Mouse (Mus musculus): ENCODE data around the gene Gm20441. TPM values are rescaled to one million over a fixed set of nuclear protein-coding genes. Genes with fewer than 3 reads are reported as not detected.

The Gm20441 gene
- polyA plus RNA-seq (2021; fragmentation: Nextera tagmentation): not detected in 2 replicates
- long read RNA-seq, experiment 1, partial matches to known transcripts: 2 of 2 reads
- long read RNA-seq, experiment 1, other reads (novel, unspliced or antisense): 0 of 2 reads
- long read RNA-seq, experiment 2: 0 reads

DNA sequence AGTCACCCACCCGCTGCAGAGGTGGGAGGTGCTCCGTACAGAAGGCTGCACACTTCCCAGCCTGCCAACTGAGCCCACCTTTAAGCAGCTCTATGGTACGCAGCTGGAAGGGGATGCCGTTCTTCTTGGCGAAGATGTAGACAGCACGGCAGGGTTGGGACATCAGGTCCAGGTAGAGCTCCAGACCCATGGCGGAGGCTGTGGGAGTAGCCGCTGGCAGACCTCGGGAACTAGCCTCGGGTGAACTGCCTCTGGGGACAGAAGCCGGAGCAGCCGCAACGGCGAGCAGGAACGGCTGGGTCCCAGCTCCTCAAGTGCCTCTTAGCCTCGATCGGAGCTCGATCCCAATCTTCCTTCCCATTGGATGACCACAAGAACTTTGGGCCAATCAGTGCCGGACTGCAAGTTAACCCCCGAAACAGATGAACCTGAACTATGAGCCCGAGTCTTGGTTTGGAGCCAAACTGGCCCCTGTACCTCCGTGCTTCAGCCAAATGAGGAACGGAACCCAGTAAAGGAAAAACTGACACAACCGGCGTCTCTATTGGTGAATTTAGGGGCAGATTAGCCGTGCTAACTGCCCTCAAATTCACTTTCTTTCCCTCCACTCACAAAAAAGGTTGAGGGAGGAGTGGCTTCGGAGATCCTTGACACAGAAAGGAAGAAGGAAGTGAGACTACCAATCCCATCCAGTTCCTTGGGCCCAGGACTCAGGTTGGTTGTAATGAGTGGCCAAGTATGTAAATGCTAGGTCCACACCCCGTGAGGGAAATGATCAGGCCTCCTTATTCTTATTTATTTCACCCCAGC lies at the start of gene Gm20441, which contains the start of gene Gstt3:
Gm20441 (minus strand) TSS at position 186 of the 810 bp plus-strand sequence.
Gstt3 (minus strand) TSS at position 646 of the 810 bp plus-strand sequence.

DNA sequence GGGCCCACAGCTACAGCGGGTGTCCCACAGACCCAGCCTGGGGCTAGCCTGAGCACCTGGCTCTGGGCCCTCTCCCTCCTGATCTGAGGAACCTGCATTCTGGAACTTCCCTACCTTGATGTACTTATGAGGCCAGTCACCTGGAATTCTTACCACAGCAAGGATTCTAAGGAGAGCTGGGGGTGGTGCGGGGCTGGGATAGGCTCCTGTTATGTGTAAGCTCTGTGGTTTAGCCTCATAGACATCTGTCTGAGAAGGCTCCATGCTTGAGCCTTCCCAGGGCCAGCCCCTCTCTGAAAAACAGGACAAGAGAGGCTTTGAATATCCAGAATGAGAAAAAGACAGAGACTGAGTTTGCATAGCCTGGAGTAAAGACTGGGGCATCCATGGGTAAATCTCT lies 41.7 kb upstream of the Gm20441 start, which contains the start of gene Gstt4:
Gstt4 (minus strand) TSS at position 101 of the 400 bp plus-strand sequence.

DNA sequence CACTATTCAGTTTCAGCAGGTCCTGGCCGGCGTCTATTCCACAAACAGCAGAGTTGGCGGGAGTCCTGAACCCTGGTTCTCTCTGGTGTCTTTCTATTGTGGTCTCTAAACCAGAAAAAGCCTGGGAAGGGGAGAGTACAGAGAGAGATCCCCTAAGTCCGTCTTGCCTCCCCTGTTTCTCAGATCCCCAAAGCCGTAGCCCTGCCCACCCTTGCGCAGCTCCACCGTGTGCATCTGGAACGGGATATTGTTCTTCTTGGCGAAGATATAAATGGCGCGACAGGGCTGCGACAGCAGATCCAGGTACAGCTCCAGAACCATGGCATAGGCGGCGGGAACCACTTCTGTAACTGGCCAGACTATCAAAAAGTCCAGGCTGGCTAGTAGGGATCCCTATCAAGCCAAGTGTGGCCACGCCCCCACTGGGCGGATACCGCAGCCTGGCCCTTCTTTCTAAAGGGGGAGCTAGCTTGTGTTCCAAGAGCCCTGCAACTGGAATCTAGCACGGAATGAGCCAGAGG lies 17.5 kb upstream of the Gm20441 start, which contains the start of gene Gstt1:
Gstt1 (minus strand) TSS at position 409 of the 521 bp plus-strand sequence.

DNA sequence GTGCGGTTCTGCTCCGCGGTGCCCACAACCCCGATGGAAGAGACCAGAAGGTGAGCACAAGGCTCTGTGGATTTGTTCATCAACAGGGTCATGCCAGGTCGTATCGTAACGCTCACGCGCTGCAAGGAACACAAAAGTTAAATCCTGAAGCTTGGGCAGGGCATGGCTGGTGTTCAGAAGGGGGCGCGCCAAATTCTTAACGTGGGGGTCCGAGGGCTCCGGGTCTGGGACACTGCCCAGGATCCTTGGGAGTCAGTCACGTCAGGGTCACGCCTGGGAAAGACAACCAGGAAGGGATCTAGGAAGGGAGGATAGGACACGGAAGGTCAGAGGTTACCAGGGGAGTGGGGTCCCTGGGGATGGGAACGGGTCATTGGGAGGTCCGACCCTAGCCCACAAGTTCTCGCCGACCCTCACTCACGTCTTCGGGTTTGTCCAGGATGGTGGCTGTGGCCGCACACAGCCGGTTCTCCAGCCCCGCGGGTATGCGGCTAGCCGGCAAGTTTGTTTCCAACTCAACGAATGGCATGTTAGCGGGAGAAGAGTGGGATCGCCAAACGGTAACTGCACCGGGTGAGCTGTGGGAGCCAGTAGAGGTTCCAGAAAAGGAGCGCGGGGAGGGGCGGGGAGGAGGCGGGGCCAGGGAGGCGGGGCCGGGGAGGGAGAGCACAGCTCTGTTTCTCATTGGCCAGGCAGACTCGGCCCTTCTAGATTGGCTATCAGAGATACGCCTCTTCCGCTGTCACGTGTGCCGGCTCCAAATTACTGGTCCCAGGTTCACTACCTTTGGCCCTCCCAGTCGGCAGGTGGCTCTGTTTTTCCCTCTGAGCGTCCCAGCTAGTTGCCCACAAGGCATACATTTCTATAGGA lies 7.7 kb downstream of the Gm20441 start, which contains the start of gene Ddt:
Ddt (minus strand) TSS at position 620 of the 870 bp plus-strand sequence.

DNA sequence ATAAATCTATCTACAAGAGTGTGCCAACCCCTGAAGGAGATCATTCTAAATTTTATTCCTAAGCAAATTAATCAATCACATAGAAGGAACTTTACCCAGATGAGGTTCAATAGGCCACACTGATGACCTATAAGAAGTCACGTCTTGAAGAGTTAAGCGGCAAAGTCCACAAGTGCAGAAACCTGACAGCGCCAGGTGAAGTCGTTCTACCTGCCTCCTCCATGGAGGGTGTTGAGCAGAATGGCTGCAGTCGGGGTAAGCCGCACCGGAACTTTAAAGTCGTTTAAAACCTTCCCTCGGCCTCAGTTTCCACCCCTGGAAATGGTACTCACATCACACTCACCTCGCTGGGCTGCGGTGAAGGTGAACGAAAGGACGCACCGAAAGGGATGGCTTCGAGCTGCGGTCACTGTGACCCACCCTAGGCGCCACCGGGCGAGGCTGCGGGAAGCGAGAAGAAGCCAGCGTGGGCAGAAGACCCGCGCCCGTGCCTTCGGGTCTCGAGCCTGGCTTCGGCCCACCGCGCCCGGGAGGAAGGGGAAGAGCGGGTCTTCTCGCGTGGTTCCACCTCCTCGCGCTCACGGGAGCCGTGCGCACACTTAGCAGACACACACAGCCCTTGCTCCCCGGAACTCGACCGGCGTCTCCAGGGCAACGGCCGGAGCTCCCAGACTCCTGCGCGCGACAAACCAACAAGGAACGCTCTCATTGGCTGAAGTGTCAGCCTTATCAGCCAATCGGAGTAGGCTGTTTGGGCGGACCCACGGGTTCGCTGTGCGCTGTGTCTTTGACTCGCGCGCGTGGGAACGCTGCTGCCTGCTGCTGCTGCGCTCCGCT lies 16.9 kb downstream of the Gm20441 start, which contains the start of gene Cabin1:
Cabin1 (minus strand) TSS at position 660 of the 837 bp plus-strand sequence.

Other genes starting within 250 kb of the Gm20441 start
- 1.9 and 3.4 TPM in 2 replicates for gene Lrrc75b, start 220.6 kb downstream of the Gm20441 start, polyA plus RNA-seq (2021; fragmentation: Nextera tagmentation)
- gene Ggt1, start 219.3 kb downstream of the Gm20441 start, polyA plus RNA-seq (2021; fragmentation: Nextera tagmentation): 1.1 and 1.2 TPM in 2 replicates
- gene Ggt5, start 191.6 kb downstream of the Gm20441 start, polyA plus RNA-seq (2021; fragmentation: Nextera tagmentation): 0.75 and 1.3 TPM in 2 replicates
- 4.3 and 4.5 TPM in 2 replicates for gene Susd2, start 136.9 kb downstream of the Gm20441 start, polyA plus RNA-seq (2021; fragmentation: Nextera tagmentation)
- gene Cabin1, start 16.6 kb downstream of the Gm20441 start, polyA plus RNA-seq (2021; fragmentation: Nextera tagmentation): 18.0 and 21.6 TPM in 2 replicates
- gene Ddt, start 7.5 kb downstream of the Gm20441 start, polyA plus RNA-seq (2021; fragmentation: Nextera tagmentation): 192 and 230 TPM in 2 replicates
- 8.3 and 10.4 TPM in 2 replicates for gene Gstt3, start 460 bp upstream of the Gm20441 start, polyA plus RNA-seq (2021; fragmentation: Nextera tagmentation)
- 44.3 and 47.6 TPM in 2 replicates for gene Gstt1, start 17.6 kb upstream of the Gm20441 start, polyA plus RNA-seq (2021; fragmentation: Nextera tagmentation)
- gene Gstt4, start 41.6 kb upstream of the Gm20441 start, polyA plus RNA-seq (2021; fragmentation: Nextera tagmentation): not detected in 2 replicates
- 5.7 and 6.3 TPM in 2 replicates for gene Gstt2, start 56.5 kb upstream of the Gm20441 start, polyA plus RNA-seq (2021; fragmentation: Nextera tagmentation)
- gene Mif, start 79.3 kb upstream of the Gm20441 start, polyA plus RNA-seq (2021; fragmentation: Nextera tagmentation): 1,436 and 1,608 TPM in 2 replicates
- 1.8 and 2.2 TPM in 2 replicates for gene Derl3, start 112.5 kb upstream of the Gm20441 start, polyA plus RNA-seq (2021; fragmentation: Nextera tagmentation)
- gene Smarcb1, start 140.7 kb upstream of the Gm20441 start, polyA plus RNA-seq (2021; fragmentation: Nextera tagmentation): 107 and 113 TPM in 2 replicates
- 1,355 and 1,446 TPM in 2 replicates for gene Chchd10, start 152.2 kb upstream of the Gm20441 start, polyA plus RNA-seq (2021; fragmentation: Nextera tagmentation)
- 1.6 and 1.7 TPM in 2 replicates for gene Mmp11, start 155.5 kb upstream of the Gm20441 start, polyA plus RNA-seq (2021; fragmentation: Nextera tagmentation)
- gene Gm867, start 159.7 kb upstream of the Gm20441 start, polyA plus RNA-seq (2021; fragmentation: Nextera tagmentation): 0.34 TPM in 1 of 2 replicates, not detected in the other
- 0.36 TPM in 1 of 2 replicates, not detected in the other for gene Vpreb3, start 162.1 kb upstream of the Gm20441 start, polyA plus RNA-seq (2021; fragmentation: Nextera tagmentation)
- not detected in 2 replicates for gene Gm5134, start 173.6 kb upstream of the Gm20441 start, polyA plus RNA-seq (2021; fragmentation: Nextera tagmentation)